Mouse (Mus musculus) CH12.LX (cell line): ENCODE measurements around the gene Olfr1177-ps. TPM values are rescaled to one million over a fixed set of nuclear protein-coding genes. Genes with fewer than 3 reads are reported as not detected.

ENCODE experiments used
- DNase-seq: peaks from one replicate; pipeline ENCODE4 v3.0.0-alpha.2; 2013; ENCODE audit errors: extremely low read depth
- H3K27ac ChIP-seq: 2 replicates; pipeline ENCODE4 v1.5.1; 2012; ENCODE audit warnings: low read depth, mild to moderate bottlenecking, control low read depth, moderate library complexity; ENCODE audit not compliant: insufficient read depth
- H3K27me3 ChIP-seq: replicated peaks from 2 replicates; pipeline ENCODE3; 2012; ENCODE audit warnings: inconsistent platforms
- H3K36me3 ChIP-seq, 2 experiments: replicated peaks in 1 of 2; 2 replicates each; pipeline versions ENCODE3 to v1.6.1; 2012; ENCODE audit warnings: inconsistent platforms in 1 of 2, low read length in 1 of 2, mild to moderate bottlenecking in 1 of 2, mixed read lengths in 1 of 2, moderate library complexity in 1 of 2; ENCODE audit not compliant: control insufficient read depth in 1 of 2, insufficient read depth in 1 of 2
- H3K4me1 ChIP-seq, 2 experiments: 2 replicates each; pipeline ENCODE4 v1.6.1; 2012; ENCODE audit warnings: inconsistent platforms in 1 of 2, moderate library complexity in 1 of 2; ENCODE audit not compliant: insufficient read depth in 2 of 2, control insufficient read depth in 1 of 2
- H3K4me2 ChIP-seq: 2 replicates; pipeline ENCODE4 v1.6.1; 2012; ENCODE audit warnings: low read depth, mild to moderate bottlenecking, control low read depth; ENCODE audit not compliant: poor library complexity, insufficient read depth, severe bottlenecking
- H3K4me3 ChIP-seq, 3 experiments: fragments of 150-350 bp in 1 of 3; sonication (generic) in 1 of 3; replicated peaks in 1 of 3; 2 replicates each; pipeline versions ENCODE3 to v1.5.1; 2011 to 2012; ENCODE audit warnings: low read depth in 2 of 3, low read length in 2 of 3, mild to moderate bottlenecking in 2 of 3, moderate library complexity in 2 of 3, control low read depth in 1 of 3, improper control_type of control experiment in 1 of 3, inconsistent platforms in 1 of 3, mixed read lengths in 1 of 3; ENCODE audit not compliant: poor library complexity in 1 of 3
- H3K79me2 ChIP-seq: replicated peaks from 2 replicates; pipeline ENCODE4 v1.6.1; 2012; ENCODE audit warnings: mild to moderate bottlenecking, moderate library complexity; ENCODE audit not compliant: control insufficient read depth, poor library complexity, insufficient read depth, severe bottlenecking; ENCODE audit errors: extremely low read depth
- H3K9ac ChIP-seq: 2 replicates; pipeline ENCODE4 v1.6.1; 2012; ENCODE audit warnings: low read depth, mild to moderate bottlenecking, control low read depth, moderate library complexity; ENCODE audit not compliant: insufficient read depth
- H3K9me3 ChIP-seq: replicated peaks from 2 replicates; pipeline ENCODE3; 2012; ENCODE audit warnings: low read length, inconsistent platforms, mixed read lengths
- ELF1 ChIP-seq: IDR thresholded peaks from 2 replicates; pipeline ENCODE4 v1.6.1; 2014; ENCODE audit warnings: low read depth, mild to moderate bottlenecking, inconsistent platforms, low read length, improper control_type of control experiment
- GABPA ChIP-seq: IDR thresholded peaks from 2 replicates; pipeline ENCODE4 v1.6.1; 2012; ENCODE audit warnings: low read depth, low read length, improper control_type of control experiment, inconsistent platforms; ENCODE audit not compliant: insufficient replicate concordance
- MAZ ChIP-seq: IDR thresholded peaks from 2 replicates; pipeline ENCODE4 v1.6.1; 2012; ENCODE audit warnings: low read depth, mild to moderate bottlenecking, inconsistent platforms, low read length, improper control_type of control experiment, moderate library complexity
- dilution Hi-C: fragments of 300-500 bp; cut with MboI; formaldehyde crosslinking; loops from 2 replicates; pipeline ENCODE4 v1.14.3; 2020; ENCODE audit warnings: low sequenced_read_pairs; ENCODE audit not compliant: extremely low pct_unique_long_range_greater_than_20kb, extremely low pct_ligation_motif_present
- in situ Hi-C: fragments of 300-500 bp; cut with MboI; formaldehyde crosslinking; loops from 3 replicates; pipeline ENCODE4 v1.14.3; 2019; ENCODE audit warnings: low sequenced_read_pairs, low pct_ligation_motif_present, low pct_unique_long_range_greater_than_20kb, mixed read lengths
- polyA plus RNA-seq: library from polyadenylated mRNA; unstranded; fragments of >175 nt; gene quantifications from 2 replicates; pipeline ENCODE4 v1.2.1, GENCODE M21; 2012; ENCODE audit warnings: low read depth; ENCODE audit not compliant: insufficient read length
- total RNA-seq, 2 experiments: library from RNA; depleted of rRNA; stranded (reverse); fragments of 300-350 nt in 1 of 2; fragments of >200 nt in 1 of 2; gene quantifications; 2 replicates each; pipeline ENCODE4 v1.2.3; 2012 to 2014

Gene Olfr1177-ps
- total and polyA plus RNA-seq, 3 experiments: not detected

- no peaks in the 10 kb centered on the region for H3K4me1 ChIP-seq
- DNase-seq: no peak
- no peak within 1 kb of the TSS for H3K4me2 ChIP-seq
- H3K9me3 ChIP-seq: peaks cover 6% of the 10 kb centered on the region
- no peak within 1 kb of the TSS for H3K9ac ChIP-seq
- dilution Hi-C loops: no loop called here
- no peak within 1 kb of the TSS for H3K4me3 ChIP-seq
- TF ChIP-seq ELF1: no peak
- no peak for TF ChIP-seq GABPA
- TF ChIP-seq MAZ: no peak
- H3K36me3 ChIP-seq: no peaks in the 10 kb centered on the region
- no peaks in the 10 kb centered on the region for H3K79me2 ChIP-seq
- no peak within 1 kb of the TSS for H3K27ac ChIP-seq
- in situ Hi-C loops: no loop called here
- no peaks in the 10 kb centered on the region for H3K27me3 ChIP-seq
Measured at GRCm38 (mm10) chr2:88315035-88315434, 31.3 kb downstream of the Olfr1177-ps start, which contains the start of gene Olfr1174-ps. Gene Olfr1174-ps (minus strand): TSS chr2:88315135.

Other genes with a start within 250 kb of the Olfr1177-ps start
- not detected in 2 replicates for gene Olfr1166, start 218.2 kb downstream of the Olfr1177-ps start, total RNA-seq (2012; rRNA removed)
- gene Olfr1166, start 218.2 kb downstream of the Olfr1177-ps start, total RNA-seq (2014; rRNA removed): not detected in 2 replicates
- gene Olfr1166, start 218.2 kb downstream of the Olfr1177-ps start, polyA plus RNA-seq: not detected in 2 replicates
- gene Olfr1167, start 191.3 kb downstream of the Olfr1177-ps start, total RNA-seq (2012; rRNA removed): not detected in 2 replicates
- gene Olfr1167, start 191.3 kb downstream of the Olfr1177-ps start, total RNA-seq (2014; rRNA removed): not detected in 2 replicates
- 0.10 and 0.15 TPM in 2 replicates for gene Olfr1167, start 191.3 kb downstream of the Olfr1177-ps start, polyA plus RNA-seq
- gene Olfr1168, start 164.6 kb downstream of the Olfr1177-ps start, total RNA-seq (2012; rRNA removed): not detected in 2 replicates
- not detected in 2 replicates for gene Olfr1168, start 164.6 kb downstream of the Olfr1177-ps start, total RNA-seq (2014; rRNA removed)
- not detected in 2 replicates for gene Olfr1168, start 164.6 kb downstream of the Olfr1177-ps start, polyA plus RNA-seq
- gene Olfr1170, start 118.2 kb downstream of the Olfr1177-ps start, total RNA-seq (2012; rRNA removed): not detected in 2 replicates
- gene Olfr1170, start 118.2 kb downstream of the Olfr1177-ps start, total RNA-seq (2014; rRNA removed): not detected in 2 replicates
- gene Olfr1170, start 118.2 kb downstream of the Olfr1177-ps start, polyA plus RNA-seq: not detected in 2 replicates
- not detected in 2 replicates for gene Olfr1173, start 66.6 kb downstream of the Olfr1177-ps start, total RNA-seq (2012; rRNA removed)
- gene Olfr1173, start 66.6 kb downstream of the Olfr1177-ps start, total RNA-seq (2014; rRNA removed): not detected in 2 replicates
- not detected in 2 replicates for gene Olfr1173, start 66.6 kb downstream of the Olfr1177-ps start, polyA plus RNA-seq
- gene Olfr1174-ps, start 31.4 kb downstream of the Olfr1177-ps start, total RNA-seq (2012; rRNA removed): not detected in 2 replicates
- gene Olfr1174-ps, start 31.4 kb downstream of the Olfr1177-ps start, total RNA-seq (2014; rRNA removed): not detected in 2 replicates
- gene Olfr1174-ps, start 31.4 kb downstream of the Olfr1177-ps start, polyA plus RNA-seq: not detected in 2 replicates
- gene Olfr1175-ps, start 19.3 kb downstream of the Olfr1177-ps start, total RNA-seq (2012; rRNA removed): not detected in 2 replicates
- gene Olfr1175-ps, start 19.3 kb downstream of the Olfr1177-ps start, total RNA-seq (2014; rRNA removed): not detected in 2 replicates
- not detected in 2 replicates for gene Olfr1175-ps, start 19.3 kb downstream of the Olfr1177-ps start, polyA plus RNA-seq
- not detected in 2 replicates for gene Olfr1176, start 9.8 kb downstream of the Olfr1177-ps start, total RNA-seq (2012; rRNA removed)
- not detected in 2 replicates for gene Olfr1176, start 9.8 kb downstream of the Olfr1177-ps start, total RNA-seq (2014; rRNA removed)
- gene Olfr1176, start 9.8 kb downstream of the Olfr1177-ps start, polyA plus RNA-seq: not detected in 2 replicates
- not detected in 2 replicates for gene Olfr1178, start 40.6 kb upstream of the Olfr1177-ps start, total RNA-seq (2012; rRNA removed)
- gene Olfr1178, start 40.6 kb upstream of the Olfr1177-ps start, total RNA-seq (2014; rRNA removed): not detected in 2 replicates
- 0.04 TPM in 1 of 2 replicates, not detected in the other for gene Olfr1178, start 40.6 kb upstream of the Olfr1177-ps start, polyA plus RNA-seq
- gene Olfr1179, start 60.0 kb upstream of the Olfr1177-ps start, total RNA-seq (2012; rRNA removed): not detected in 2 replicates
- not detected in 2 replicates for gene Olfr1179, start 60.0 kb upstream of the Olfr1177-ps start, total RNA-seq (2014; rRNA removed)
- not detected in 2 replicates for gene Olfr1179, start 60.0 kb upstream of the Olfr1177-ps start, polyA plus RNA-seq
- not detected in 2 replicates for gene Olfr1180, start 72.7 kb upstream of the Olfr1177-ps start, total RNA-seq (2012; rRNA removed)
- gene Olfr1180, start 72.7 kb upstream of the Olfr1177-ps start, total RNA-seq (2014; rRNA removed): not detected in 2 replicates
- gene Olfr1180, start 72.7 kb upstream of the Olfr1177-ps start, polyA plus RNA-seq: not detected in 2 replicates
- not detected in 2 replicates for gene Olfr1181, start 79.7 kb upstream of the Olfr1177-ps start, total RNA-seq (2012; rRNA removed)
- gene Olfr1181, start 79.7 kb upstream of the Olfr1177-ps start, total RNA-seq (2014; rRNA removed): not detected in 2 replicates
- gene Olfr1181, start 79.7 kb upstream of the Olfr1177-ps start, polyA plus RNA-seq: not detected in 2 replicates
- gene Gm13757, start 102.6 kb upstream of the Olfr1177-ps start, total RNA-seq (2012; rRNA removed): not detected in 2 replicates
- gene Gm13757, start 102.6 kb upstream of the Olfr1177-ps start, total RNA-seq (2014; rRNA removed): not detected in 2 replicates
- not detected in 2 replicates for gene Gm13757, start 102.6 kb upstream of the Olfr1177-ps start, polyA plus RNA-seq
- gene Olfr1183, start 108.4 kb upstream of the Olfr1177-ps start, total RNA-seq (2012; rRNA removed): not detected in 2 replicates
- gene Olfr1183, start 108.4 kb upstream of the Olfr1177-ps start, total RNA-seq (2014; rRNA removed): not detected in 2 replicates
- not detected in 2 replicates for gene Olfr1183, start 108.4 kb upstream of the Olfr1177-ps start, polyA plus RNA-seq
- not detected in 2 replicates for gene Olfr1184, start 137.1 kb upstream of the Olfr1177-ps start, total RNA-seq (2012; rRNA removed)
- not detected in 2 replicates for gene Olfr1184, start 137.1 kb upstream of the Olfr1177-ps start, total RNA-seq (2014; rRNA removed)
- gene Olfr1184, start 137.1 kb upstream of the Olfr1177-ps start, polyA plus RNA-seq: not detected in 2 replicates
- gene Olfr1185-ps1, start 146.8 kb upstream of the Olfr1177-ps start, total RNA-seq (2012; rRNA removed): not detected in 2 replicates
- gene Olfr1185-ps1, start 146.8 kb upstream of the Olfr1177-ps start, total RNA-seq (2014; rRNA removed): not detected in 2 replicates
- gene Olfr1185-ps1, start 146.8 kb upstream of the Olfr1177-ps start, polyA plus RNA-seq: not detected in 2 replicates
- not detected in 2 replicates for gene Olfr1186, start 172.1 kb upstream of the Olfr1177-ps start, total RNA-seq (2012; rRNA removed)
- gene Olfr1186, start 172.1 kb upstream of the Olfr1177-ps start, total RNA-seq (2014; rRNA removed): not detected in 2 replicates
- not detected in 2 replicates for gene Olfr1186, start 172.1 kb upstream of the Olfr1177-ps start, polyA plus RNA-seq
- gene Olfr1188, start 210.4 kb upstream of the Olfr1177-ps start, total RNA-seq (2012; rRNA removed): not detected in 2 replicates
- gene Olfr1188, start 210.4 kb upstream of the Olfr1177-ps start, total RNA-seq (2014; rRNA removed): not detected in 2 replicates
- gene Olfr1188, start 210.4 kb upstream of the Olfr1177-ps start, polyA plus RNA-seq: not detected in 2 replicates
- not detected in 2 replicates for gene Olfr1189, start 240.0 kb upstream of the Olfr1177-ps start, total RNA-seq (2012; rRNA removed)
- gene Olfr1189, start 240.0 kb upstream of the Olfr1177-ps start, total RNA-seq (2014; rRNA removed): not detected in 2 replicates
- not detected in 2 replicates for gene Olfr1189, start 240.0 kb upstream of the Olfr1177-ps start, polyA plus RNA-seq